Mouse (Mus musculus) embryonic stem cell, embryonic (primary cell): ENCODE data around the gene Olfr554.
"Not testable (repeated sequence)": the region's sequence is repeated elsewhere in the genome, so short reads cannot be mapped to it uniquely, and the experiment has no call there.

Experiments used
- CTCF ChIA-PET, 4 experiments: fragments of 300-600 bp in 2 of 4; fragments of 350-600 bp in 2 of 4; sonication (Branson Sonifier 250); formaldehyde crosslinking; loops; one replicate each; lab custom pipeline; 2022; ENCODE audit warnings: inconsistent platforms in 2 of 4; lab: Charles Lee
- POLR2A ChIA-PET, 4 experiments: fragments of 300-600 bp in 2 of 4; fragments of 350-600 bp in 2 of 4; sonication (Branson Sonifier 250); formaldehyde crosslinking; loops; one replicate each; lab custom pipeline; 2022; ENCODE audit warnings: antibody characterized with exemption in 4 of 4, inconsistent platforms in 1 of 4; lab: Charles Lee

The Olfr554 gene

GRCm38 (mm10) chr7:102638132-102638531 lies at the start of gene Olfr554:
Gene Olfr554, plus strand, starts transcription at chr7:102638432.
- CTCF ChIA-PET, result interaction anchor here in 1 of 4 experiments (1.2 kb wide), 1 partner anchor 124 kb away, joined by 3 read pairs; no protein-coding TSS in a partner anchor

GRCm38 (mm10) chr7:102591786-102592185 lies 46.4 kb upstream of the Olfr554 start, which contains the start of gene Olfr551:
Gene Olfr551, minus strand, starts transcription at chr7:102591886.
- CTCF ChIA-PET, result no interaction called here
- POLR2A ChIA-PET, result no interaction called here

More at GRCm38 (mm10) chr7:102638132-102638531, at the start of gene Olfr554:
- POLR2A ChIA-PET, result no interaction called here

GRCm38 (mm10) chr7:102597378-102598031 lies 40.7 kb upstream of the Olfr554 start, which contains the start of gene Olfr552:
Gene Olfr552, plus strand, starts transcription at chr7:102597770.
- POLR2A ChIA-PET, result no interaction called here
- CTCF ChIA-PET, result no interaction called here

- ChIA-PET POLR2A (no interaction called here), CTCF (no interaction called here)
Observed at GRCm38 (mm10) chr7:102618118-102618517, 20.1 kb upstream of the Olfr554 start, which contains the start of gene Olfr553. Gene Olfr553, minus strand, starts transcription at chr7:102618218.

- CTCF ChIA-PET, result interaction anchor here in 2 of 4 experiments (0.7 to 1.4 kb wide), 2 partner anchors 11 to 107 kb away, joined by 3 to 4 read pairs; no protein-coding TSS in a partner anchor
- POLR2A ChIA-PET, result interaction anchor here in 1 of 4 experiments (0.9 kb wide), 1 partner anchor 107 kb away, joined by 4 read pairs; no protein-coding TSS in a partner anchor
Observed at GRCm38 (mm10) chr7:102619608-102620007, 18.6 kb upstream of the Olfr554 start.

- ChIA-PET CTCF (interaction anchor here in 1 of 4 experiments (1.4 kb wide), 1 partner anchor 107 kb away, joined by 4 read pairs; no protein-coding TSS in a partner anchor), POLR2A (interaction anchor here in 2 of 4 experiments (0.6 to 0.9 kb wide), 2 partner anchors 107 to 223 kb away, joined by 4 to 11 read pairs; no protein-coding TSS in a partner anchor)
Observed at GRCm38 (mm10) chr7:102620368-102620767, 17.9 kb upstream of the Olfr554 start.

- ChIA-PET CTCF (interaction anchor here in 2 of 4 experiments (1.0 to 1.4 kb wide), 3 partner anchors 29 to 123 kb away, joined by 3 to 5 read pairs (median 4); partner anchors contain the start of gene Olfr556 (in 1 of the 2)), POLR2A (no interaction called here)
Observed at GRCm38 (mm10) chr7:102636665-102637064, 1.6 kb upstream of the Olfr554 start.

GRCm38 (mm10) chr7:102644945-102645344 lies 6.7 kb downstream of the Olfr554 start:
- CTCF ChIA-PET, POLR2A ChIA-PET: not testable (repeated sequence)

GRCm38 (mm10) chr7:102658523-102658922 lies 20.3 kb downstream of the Olfr554 start, which contains the start of gene Olfr555:
Gene Olfr555, plus strand, starts transcription at chr7:102658823.
- ChIA-PET POLR2A (no interaction called here), CTCF (no interaction called here)

- POLR2A ChIA-PET, result interaction anchor here in 1 of 4 experiments (0.9 kb wide), 1 partner anchor 23 kb away, joined by 3 read pairs; the partner anchor contains the start of gene Trim68
- CTCF ChIA-PET, result interaction anchor here in 2 of 4 experiments (0.5 to 1.3 kb wide), 5 partner anchors 28 to 255 kb away, joined by 3 to 6 read pairs (median 4); partner anchors contain the start of gene Olfr557 (in 1 of the 2)
Observed at GRCm38 (mm10) chr7:102664599-102664998, 26.4 kb downstream of the Olfr554 start, which contains the start of gene Olfr556. Gene Olfr556, plus strand, starts transcription at chr7:102664899.

- ChIA-PET POLR2A (interaction anchor here in 1 of 4 experiments (0.9 kb wide), 1 partner anchor 22 kb away, joined by 3 read pairs; the partner anchor contains the start of gene Trim68), CTCF (interaction anchor here in 2 of 4 experiments (1.2 to 1.3 kb wide), 4 partner anchors 29 to 254 kb away, joined by 3 to 6 read pairs (median 4); partner anchors contain the start of gene Olfr557 (in 1 of the 2))
Observed at GRCm38 (mm10) chr7:102665378-102665777, 27.1 kb downstream of the Olfr554 start.

GRCm38 (mm10) chr7:102676225-102676624 lies 38.0 kb downstream of the Olfr554 start:
- CTCF ChIA-PET, result no interaction called here
- POLR2A ChIA-PET, result no interaction called here

- CTCF ChIA-PET, result no interaction called here
- POLR2A ChIA-PET, result no interaction called here
Observed at GRCm38 (mm10) chr7:102681916-102682315, 43.7 kb downstream of the Olfr554 start.

- POLR2A ChIA-PET, result interaction anchor here in 3 of 4 experiments (0.5 to 0.9 kb wide), 4 partner anchors 8 to 174 kb away, joined by 3 read pairs; partner anchors contain the start of gene Olfr556 (in 1 of the 3)
- CTCF ChIA-PET, result interaction anchor here in 3 of 4 experiments (1.0 to 1.6 kb wide), 4 partner anchors 8 to 174 kb away, joined by 4 to 12 read pairs (median 5); partner anchors contain the start of gene Olfr557 (in 3 of the 3)
Observed at GRCm38 (mm10) chr7:102686944-102687501, 48.8 kb downstream of the Olfr554 start, which contains the start of gene Trim68. Gene Trim68, minus strand, starts transcription at chr7:102687327.
